Mouse (Mus musculus): ENCODE measurements around the gene Nsmce4a. TPM values are rescaled to one million over a fixed set of nuclear protein-coding genes. Genes with fewer than 3 reads are reported as not detected.

Nsmce4a gene
- total RNA-seq, 4 experiments from 2014 or later, result 42.0 to 45.3 (median 43.3) TPM

DNA sequence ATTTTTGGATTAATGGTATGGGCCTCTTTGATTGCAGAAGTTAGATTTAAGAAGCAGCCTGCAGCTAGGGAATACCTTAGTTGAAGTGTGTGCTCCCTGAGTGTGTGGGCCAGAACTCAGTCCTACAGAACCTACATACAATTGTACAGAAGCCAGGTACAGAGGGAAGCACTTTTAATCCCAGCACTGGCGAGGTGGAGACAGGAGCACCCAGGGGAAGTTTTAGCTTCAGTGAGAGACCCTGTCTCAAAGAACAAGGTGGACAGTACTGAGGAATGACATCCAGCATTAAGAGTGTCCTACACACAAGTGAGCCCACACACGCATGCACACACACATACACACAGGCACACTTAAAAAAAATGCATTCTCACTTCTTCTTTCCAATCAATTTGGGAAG, 5.1 kb upstream of the Nsmce4a start:
- DNase-seq (ENCODE audit: low spot score in 2 of 2), result no peak

DNA sequence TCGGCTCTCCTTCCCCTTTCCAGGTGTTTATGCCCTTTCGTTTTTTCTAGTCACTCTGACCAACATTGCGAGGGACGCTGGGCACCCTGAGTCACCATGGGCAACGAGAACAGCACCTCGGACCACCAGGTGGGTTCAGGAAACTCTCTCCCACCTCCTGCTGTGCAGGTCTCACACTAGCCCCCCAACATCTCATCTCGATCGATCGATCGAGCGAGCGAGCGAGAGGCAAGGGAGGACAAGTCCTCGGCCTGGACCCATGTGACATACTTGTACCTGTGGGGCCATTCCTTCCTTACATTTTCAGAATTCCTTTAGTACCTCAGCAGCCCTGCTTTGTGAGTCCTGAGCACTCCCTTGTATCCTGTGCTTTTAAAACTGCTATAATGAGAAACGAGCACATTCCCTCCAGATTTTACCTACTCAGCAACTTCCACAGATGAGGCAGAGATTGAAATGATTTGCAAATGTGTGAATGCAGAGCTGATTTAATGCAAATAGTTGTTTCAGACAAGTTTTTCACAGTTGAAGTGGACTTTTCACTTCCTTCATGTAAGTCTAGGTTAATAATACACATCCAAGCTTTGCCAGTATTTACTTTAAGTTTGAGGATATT, 4.6 kb upstream of the Nsmce4a start, which contains the start of gene Tacc2:
TSS of gene Tacc2 (plus strand) at position 51 of the 616 bp plus-strand sequence.
- DNase-seq (ENCODE audit: low spot score in 2 of 2), result no peak

DNA sequence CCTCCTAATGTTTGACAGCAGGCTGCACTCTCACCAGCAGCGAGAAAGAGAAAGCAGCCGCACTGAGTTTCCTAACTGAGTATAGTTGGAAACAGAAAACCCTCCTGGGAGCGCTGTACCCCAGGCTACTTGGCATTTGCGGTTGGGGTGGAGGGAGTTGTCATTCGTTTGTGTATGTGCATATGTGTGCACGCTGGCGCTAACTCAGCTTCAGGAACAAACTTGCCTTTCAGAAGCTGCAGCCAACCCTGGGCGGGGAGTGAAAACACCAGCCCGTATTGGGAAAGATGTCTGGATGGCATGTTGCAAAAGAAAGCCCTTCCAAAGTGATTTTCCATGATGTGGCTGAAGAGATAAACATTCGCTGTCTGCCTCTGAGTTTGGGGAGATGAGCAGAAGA, 4.1 kb upstream of the Nsmce4a start:
- DNase-seq (ENCODE audit: low spot score in 2 of 2), result no peak

DNA sequence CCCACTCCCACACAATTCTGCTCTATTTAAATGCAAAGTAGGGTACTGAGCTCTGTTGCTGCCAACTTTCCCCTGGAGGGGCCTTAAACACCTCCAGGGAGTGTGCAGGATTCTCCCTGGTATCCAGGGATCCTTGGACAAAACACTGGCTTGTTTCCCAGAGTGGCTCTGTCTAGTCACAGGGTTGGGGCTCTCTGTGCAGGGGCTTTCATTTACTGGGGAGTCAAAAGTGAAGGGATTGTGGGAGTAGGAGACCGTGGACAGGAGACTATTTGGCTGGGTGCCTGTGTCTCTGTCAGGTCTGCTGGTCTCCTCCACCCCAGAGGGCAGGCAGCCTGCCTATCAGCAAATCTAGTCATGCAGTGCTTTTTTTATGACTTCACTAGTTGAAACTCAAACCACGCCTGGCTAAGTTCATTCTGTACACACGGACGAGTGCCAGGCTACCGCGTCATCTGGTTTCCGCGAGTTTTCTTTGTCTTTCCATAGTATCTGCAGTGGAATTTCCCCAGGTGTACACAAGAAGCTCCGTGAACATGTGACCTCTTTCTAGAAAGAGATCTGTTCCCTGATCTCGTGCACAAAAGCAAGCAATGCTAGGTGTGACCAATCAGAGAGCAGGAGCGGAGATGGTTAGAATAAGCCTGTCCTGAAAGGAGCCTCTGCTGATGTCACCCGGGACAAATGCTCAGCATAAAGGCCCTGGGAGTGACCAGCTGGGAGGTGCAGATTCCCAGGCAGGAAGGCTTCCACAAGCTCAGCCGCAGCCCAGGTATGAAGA, 1.5 kb upstream of the Nsmce4a start:
- DNase-seq (ENCODE audit: low spot score in 2 of 2), result no peak

DNA sequence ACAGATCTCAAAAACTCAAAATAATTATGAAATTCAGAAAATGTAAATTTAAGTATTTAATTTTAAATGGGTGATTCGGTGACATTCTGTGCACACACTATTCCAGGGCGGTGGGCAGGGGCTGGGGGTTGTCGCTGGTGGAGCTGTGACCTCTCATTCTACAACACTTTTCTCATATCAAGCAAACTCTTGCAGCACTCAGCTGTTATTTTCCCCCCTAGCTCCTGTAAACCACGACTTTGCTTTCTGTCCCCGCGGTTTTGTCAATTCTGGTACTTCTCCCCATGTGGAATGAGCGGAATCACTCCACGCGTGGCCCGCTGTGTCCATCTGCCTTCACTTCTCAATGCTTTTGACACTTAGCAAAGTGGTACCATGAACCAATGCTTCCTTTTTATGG, 828 bp upstream of the Nsmce4a start:
- no peak for DNase-seq (ENCODE audit: low spot score in 2 of 2)

DNA sequence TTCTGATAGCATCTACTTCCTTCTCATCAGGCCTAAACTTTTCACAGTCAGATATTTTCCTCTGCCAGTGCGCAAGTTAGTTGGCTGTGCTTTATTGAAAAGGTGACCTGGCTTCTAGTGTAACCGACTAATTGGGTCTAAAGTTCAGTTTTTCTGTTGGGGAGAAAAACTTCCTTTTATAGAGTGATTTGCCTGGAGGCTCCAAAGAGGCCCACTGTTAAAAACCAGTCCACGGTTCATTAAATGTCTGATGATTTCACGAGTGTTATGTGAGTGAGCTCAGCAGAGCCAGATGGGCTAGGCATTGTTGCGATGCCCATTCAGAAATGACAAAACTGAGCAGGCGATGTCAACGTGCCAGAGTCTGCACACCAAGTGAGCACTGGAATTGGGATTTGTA, 2.4 kb downstream of the Nsmce4a start:
- no peak for DNase-seq (ENCODE audit: low spot score in 2 of 2)

DNA sequence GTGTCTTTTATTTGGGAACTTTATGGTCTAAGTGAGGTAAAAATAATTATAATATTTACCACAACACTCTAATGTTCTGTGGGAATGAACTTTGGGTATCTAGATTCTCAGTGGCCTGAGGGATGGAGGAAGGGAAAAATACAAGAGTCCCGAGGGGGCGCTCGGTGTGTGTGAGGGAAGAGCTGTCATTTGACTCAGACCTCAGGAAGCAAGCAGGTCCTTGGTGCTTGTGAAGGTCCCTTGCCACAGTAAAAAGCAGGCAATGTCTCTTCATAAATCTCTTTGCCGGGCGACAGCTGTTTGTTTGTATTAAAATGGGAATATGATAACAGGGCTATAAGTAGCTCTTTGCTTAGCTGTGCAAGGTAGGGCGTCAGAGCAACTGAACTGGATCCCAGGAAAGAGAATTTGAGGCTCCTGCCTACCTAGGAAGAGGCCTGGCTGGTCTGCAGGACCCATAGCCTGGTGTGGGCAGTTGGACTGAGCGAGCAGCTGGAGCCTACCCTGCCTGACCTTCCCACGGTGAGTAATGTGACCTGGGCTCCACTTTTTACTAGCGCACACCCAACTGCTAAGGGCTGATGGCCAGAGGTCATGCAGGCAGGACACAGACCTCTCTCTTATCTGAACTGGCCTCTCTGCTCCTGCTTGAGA, 4.0 kb downstream of the Nsmce4a start:
- no peak for DNase-seq (ENCODE audit: low spot score in 2 of 2)

DNA sequence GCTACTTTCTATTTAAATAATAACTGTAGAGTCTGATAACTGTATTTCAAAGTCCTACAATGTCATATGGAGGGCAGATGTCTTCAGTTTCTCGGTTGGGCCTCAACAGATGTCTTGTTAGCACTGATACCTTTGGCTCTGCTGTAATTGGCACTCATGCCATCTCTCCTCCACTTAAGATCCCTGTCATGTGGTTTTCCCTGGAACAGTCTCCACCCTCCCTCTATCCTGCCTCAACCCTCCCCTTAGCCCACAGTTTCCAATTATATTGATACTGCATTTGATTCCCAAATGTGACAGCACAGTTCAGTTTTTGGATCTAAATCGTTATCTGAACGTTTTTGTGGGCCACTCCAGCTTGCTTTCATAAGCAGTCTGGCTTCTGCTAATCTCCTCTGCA, 8.3 kb downstream of the Nsmce4a start:
- DNase-seq (ENCODE audit: low spot score in 2 of 2), result no peak

DNA sequence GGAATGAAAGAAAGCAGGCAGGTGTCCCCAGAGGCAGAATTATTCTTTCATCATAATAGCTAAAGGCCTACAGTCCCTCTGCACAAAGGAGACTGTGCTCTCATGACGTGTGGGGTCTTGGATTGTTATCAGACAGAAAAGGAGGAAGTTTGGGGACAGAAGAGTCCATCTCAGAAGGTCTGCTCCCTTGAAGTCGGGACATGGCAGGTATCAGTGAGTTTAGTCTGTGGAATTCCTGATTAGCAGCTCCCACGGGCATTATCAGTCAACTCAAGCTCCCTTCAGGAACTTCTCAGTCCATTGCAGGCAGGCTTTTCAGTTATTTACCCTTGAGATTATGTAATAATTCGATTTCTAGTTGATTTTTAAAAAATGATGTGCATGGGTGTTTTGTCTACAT, 9.0 kb downstream of the Nsmce4a start:
- DNase-seq (ENCODE audit: low spot score in 2 of 2), result no peak

DNA sequence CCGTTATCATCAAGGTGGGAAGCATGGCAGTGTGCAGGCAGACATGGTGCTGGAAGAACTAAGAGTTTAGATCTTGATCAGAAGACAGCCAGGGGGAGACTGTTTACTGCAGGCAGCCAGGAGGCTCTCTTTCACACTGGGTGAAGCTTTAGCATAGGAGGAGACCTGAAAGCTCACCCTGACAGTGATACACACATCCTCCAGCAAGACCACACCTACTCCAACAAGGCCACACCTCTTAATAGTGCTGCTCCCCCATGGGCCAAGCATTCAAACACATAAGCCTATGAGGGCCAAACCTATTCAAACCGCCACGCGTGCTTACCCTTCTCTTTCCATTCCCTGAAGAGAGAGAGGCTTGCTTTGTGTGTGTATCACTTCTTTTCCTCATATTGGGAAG, 9.6 kb downstream of the Nsmce4a start:
- DNase-seq (ENCODE audit: low spot score in 2 of 2), result no peak

DNA sequence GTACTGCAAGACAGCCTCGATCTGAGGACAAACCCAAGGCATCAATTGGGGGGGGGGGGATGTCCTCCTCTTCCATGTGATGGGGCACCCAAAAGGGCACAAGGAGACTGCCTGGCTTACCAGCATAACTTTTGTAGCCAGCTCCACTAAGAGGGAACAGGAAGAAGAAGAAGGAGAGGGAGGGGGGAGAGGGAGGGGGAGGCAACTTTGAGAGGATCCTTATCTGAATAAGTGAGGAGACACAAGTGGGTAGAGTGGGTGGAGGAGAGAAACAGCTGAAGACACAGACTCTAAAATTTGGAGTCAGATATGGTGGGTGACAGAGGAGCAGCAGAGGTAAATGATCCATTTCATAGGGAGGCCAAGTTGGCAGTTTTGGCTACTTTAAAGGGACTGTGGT, 12.0 kb downstream of the Nsmce4a start:
- no peak for DNase-seq (ENCODE audit: low spot score in 2 of 2)

DNA sequence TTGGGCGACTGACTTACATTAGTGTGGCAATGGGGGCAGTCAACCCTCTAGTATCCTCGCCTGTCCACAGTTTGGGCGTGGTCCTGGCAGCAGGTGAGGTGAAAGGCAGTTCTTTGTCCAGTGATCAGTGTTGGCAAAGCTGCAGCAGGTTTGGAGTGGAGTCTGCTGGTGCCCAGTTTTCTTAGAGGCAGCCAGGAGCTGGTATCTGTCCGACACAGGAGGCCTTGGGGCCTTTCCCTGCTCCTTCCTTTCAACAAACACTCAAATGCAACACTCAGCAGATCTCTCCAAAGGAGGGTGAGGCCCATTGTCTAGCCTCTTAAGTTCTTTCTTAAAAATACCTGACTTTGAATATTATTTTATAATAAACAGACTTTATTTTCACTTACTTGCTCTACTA, 14.3 kb downstream of the Nsmce4a start:
- DNase-seq (ENCODE audit: low spot score in 2 of 2), result no peak

DNA sequence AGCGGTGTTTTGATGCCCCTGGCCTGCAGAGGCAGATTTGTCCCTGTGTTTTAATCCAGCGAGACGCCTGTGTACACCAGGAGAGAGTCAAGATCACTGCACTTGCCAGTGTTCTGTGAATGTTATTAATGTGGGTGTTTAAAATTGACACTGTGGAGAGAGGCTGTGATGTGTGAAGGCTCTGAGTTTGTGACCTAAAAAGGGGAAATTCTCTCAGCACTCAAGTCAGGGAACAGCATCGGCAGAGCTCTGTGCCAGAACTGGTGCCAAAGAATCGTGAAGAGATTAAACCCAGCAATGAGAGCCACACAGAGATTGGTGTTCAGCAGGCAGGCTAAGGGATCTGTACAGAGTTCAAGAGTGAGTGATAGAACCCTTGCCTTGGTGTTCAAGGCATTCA, 17.3 kb downstream of the Nsmce4a start:
- DNase-seq (ENCODE audit: low spot score in 2 of 2), result no peak

DNA sequence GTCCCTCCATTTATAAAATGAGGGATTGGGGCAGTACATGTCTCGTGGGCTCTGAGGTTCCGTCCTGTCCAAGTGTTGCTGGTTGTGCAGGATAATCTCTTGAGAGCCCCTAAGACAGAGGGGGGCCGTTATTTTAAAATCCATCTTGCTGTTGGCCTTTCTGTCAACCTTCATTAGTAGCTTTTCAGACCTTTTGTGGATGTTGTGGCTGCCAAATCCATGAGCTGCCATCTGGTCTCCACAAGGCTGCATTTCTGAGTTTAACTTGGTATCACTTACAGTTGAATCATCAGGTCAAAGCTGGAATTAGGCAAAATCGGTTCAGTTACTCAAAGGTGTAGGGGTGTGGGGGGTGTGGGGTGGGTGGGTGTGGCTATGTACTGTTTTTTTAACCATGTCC, 19.6 kb downstream of the Nsmce4a start:
- no peak for DNase-seq (ENCODE audit: low spot score in 2 of 2)

DNA sequence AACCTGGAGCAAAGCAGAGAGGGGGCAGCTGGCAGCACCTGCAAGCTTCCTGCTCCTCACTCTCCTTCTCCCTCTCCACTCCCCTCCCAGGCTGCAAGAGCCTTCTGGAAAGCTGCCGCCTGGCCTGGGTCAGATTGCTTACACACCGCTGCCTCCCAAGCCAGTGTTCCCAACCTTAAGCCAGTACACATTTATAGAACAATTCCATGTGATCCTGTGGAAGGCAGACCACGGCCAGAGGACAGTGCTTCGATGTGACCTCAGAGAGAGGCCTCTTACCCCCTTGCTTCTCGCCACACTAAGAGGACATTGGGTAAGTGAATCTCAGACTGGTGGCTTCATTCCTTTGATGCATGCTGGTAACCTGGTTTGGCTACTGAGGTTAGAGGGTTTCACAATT, 20.1 kb downstream of the Nsmce4a start:
- no peak for DNase-seq (ENCODE audit: low spot score in 2 of 2)

DNA sequence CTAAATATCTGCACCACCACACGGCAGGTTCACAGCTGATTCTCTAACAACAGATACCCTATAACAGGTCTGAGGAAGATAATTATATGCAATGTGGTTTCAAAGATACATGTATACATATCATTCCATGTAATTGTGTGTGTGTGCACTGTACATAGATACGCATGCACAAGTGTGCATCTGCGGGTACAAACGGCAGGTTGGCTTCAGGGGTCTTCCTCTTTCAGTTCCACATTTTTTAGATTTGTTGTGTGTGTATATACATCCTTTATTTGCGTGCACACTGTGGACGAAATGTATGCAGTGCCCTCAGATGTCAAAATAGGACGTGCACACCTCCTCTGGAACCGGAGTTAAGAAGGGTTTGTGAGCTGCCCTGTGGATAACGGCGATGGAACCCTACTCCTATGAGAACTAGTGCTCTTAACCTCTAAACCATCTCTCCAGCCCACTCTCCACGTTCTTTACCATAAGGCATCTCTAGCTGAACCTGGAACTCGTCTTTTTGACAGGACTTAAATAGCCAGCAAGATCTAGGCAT, 25.2 kb downstream of the Nsmce4a start:
- DNase-seq (ENCODE audit: low spot score in 2 of 2), result no peak

DNA sequence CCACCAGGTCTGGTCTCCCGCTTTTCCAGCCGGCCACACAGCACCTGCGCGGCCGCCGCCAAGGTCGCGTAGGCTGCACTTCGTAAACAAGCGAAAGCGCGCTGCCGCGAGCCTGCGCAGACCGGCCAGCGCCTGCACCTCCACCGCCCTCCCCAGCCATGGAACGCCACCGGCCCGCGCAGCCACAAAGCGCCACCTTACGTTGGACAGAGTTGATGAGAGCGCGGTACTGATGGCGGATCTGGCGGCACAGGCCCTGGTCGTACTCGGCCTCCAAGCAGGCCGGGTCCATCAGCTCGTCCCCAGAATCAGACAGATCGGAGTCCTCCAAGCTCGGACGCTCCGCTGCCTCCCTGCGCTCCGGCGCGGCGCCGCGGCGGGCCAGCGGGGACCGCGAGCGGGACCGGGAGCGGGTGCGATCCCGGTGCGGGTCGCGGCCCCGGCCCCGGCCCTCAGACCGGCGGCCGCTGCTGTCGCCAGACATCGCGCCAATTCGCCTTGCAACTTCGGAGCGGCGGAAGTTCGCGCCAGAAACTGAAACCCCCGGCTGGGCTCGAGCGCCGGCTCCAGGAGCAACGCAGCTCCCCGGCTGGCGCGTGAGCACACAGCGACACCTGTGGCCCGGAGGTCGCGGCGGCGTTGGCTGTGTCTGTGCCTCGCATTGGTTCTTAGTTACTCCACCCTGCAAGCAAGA, 26.0 kb downstream of the Nsmce4a start:
- DNase-seq (ENCODE audit: low spot score in 2 of 2), result peak; percentile 77 to 87

DNA sequence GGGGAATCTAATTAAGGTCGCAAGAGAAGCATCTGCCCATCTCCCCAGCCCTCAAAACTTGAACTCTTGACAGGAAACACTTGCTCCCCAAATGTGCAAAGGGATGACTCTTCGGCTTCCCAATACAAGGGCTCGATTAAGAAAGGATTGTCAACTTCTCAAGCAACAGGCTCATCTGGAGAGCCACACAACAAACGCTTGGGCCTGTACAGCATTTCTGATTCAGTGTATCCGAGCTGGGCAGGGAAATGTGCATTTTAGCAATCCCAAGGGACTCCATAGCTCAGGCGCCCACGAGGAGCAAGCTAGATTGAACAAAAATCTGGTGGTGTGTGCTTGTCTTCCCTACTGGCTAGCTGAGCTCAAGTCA, 26.5 kb downstream of the Nsmce4a start:
- DNase-seq (ENCODE audit: low spot score in 2 of 2), result no peak

DNA sequence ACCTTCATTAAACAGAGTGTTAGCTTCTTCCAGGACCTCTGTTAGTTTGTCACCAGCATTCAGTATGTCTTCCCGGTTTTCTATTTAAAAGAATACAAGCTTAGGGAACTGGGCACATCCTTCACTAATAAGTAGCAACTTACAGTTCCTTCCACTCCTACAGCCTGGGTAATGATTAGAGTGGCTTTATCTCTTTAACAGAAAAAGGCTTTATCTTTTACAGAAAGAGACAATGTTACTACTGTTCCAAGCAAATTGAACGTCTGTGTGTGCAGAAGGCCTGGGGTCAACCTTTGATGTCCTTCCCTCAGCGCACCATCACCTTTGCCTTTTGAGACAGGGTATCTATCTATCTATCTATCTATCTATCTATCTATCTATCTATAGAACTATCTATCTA, 27.0 kb downstream of the Nsmce4a start:
- no peak for DNase-seq (ENCODE audit: low spot score in 2 of 2)

DNA sequence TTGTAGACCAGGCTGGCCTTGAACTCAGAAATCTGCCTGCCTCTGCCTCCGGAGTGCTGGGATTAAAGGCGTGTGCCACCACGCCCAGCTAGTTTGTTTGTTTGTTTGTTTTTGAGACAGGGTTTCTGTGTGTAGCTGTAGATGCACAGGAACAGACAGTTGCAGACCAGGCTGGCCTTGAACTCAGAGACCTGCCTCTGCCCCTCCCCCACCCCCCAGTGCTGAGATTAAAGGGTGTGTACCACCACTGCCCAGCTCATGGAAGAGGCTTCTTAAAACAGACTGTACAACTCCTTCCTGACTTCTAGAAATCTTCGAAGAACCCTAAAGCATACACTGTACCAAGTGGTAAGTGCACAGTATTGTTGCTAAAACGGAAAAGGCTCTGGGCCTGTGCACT, 27.5 kb downstream of the Nsmce4a start:
- no peak for DNase-seq (ENCODE audit: low spot score in 2 of 2)

DNA sequence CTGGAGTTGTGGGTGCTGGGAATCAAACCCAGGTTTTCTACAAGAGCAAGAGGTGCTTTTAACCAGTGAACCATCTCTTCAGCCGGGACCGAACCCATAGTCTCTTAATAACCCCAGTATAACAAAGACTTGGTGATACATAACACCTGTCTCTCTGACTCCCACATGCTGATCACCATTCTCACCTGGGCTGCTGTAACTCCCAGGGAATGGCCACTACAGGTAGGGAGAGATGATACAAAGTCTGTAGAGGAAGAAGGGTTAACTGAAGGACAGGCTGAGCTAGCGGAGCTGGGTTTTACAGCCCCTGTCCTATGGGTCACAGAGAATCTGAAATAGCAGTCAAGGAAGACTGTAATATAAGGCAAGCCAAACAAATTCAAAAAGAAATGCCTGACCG, 29.7 kb downstream of the Nsmce4a start:
- DNase-seq (ENCODE audit: low spot score in 2 of 2), result no peak

DNA sequence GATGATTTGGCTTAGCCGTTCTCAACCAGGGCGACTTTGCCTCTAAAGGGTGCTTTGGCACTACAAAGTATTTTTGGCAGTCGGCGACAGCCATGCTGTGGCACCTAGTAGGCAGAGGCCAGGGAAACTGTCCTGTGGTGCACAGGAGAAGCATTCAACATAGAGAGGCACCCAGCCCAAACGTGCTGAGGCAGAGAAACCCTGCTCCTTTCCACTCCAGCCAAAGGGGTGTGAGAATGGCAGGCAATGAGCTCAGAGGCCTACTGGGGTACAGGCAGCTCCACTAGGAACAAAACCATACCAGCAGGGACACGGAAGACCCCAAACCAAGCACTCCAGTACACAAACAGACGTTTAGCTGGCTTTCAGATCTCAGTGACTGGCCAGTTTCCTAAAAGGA, 32.7 kb downstream of the Nsmce4a start:
- no peak for DNase-seq (ENCODE audit: low spot score in 2 of 2)

All from layer of hippocampus, adult 8-10 months (tissue).